Mouse (Mus musculus) G1E (cell line): ENCODE data around the gene Nrxn3. TPM values are rescaled to one million over a fixed set of nuclear protein-coding genes. Genes with fewer than 3 reads are reported as not detected.

Source experiments
- ATAC-seq: 2 replicates; pipeline ENCODE4 v1.8.0; 2016; ENCODE audit warnings: mild to moderate bottlenecking; ENCODE audit not compliant: insufficient number of reproducible peaks, poor library complexity, low FRiP score, severe bottlenecking; ENCODE audit errors: extremely low read depth
- DNase-seq: peaks from one replicate; pipeline ENCODE4 v3.0.0; 2012; ENCODE audit warnings: low spot score
- H3K27me3 ChIP-seq: 2 replicates; pipeline ENCODE4 v1.6.1; 2012; ENCODE audit warnings: mild to moderate bottlenecking, low read length, inconsistent platforms; ENCODE audit not compliant: insufficient read depth
- H3K36me3 ChIP-seq: replicated peaks from 2 replicates; pipeline ENCODE3; 2012; ENCODE audit warnings: mild to moderate bottlenecking, inconsistent platforms
- H3K4me1 ChIP-seq: 2 replicates; pipeline ENCODE4 v1.6.1; 2012; ENCODE audit warnings: low read depth, low read length, inconsistent platforms, mixed read lengths; ENCODE audit not compliant: insufficient read depth
- H3K4me3 ChIP-seq: 2 replicates; pipeline ENCODE4 v1.5.1; 2012; ENCODE audit warnings: low read depth, mild to moderate bottlenecking, inconsistent platforms, low read length, moderate library complexity, mixed read lengths
- H3K9me3 ChIP-seq: replicated peaks from 2 replicates; pipeline ENCODE4 v1.6.1; 2012; ENCODE audit warnings: inconsistent platforms
- CTCF ChIP-seq: IDR thresholded peaks from 2 replicates; pipeline ENCODE4 v1.5.1; 2012; ENCODE audit warnings: low read depth, low read length, inconsistent platforms, mixed read lengths
- GATA1 ChIP-seq: IDR thresholded peaks from 2 replicates; pipeline ENCODE4 v1.6.1; 2012; ENCODE audit warnings: borderline replicate concordance, low read length, inconsistent platforms, mixed read lengths
- GATA2 ChIP-seq: IDR thresholded peaks from 2 replicates; pipeline ENCODE4 v1.6.1; 2012; ENCODE audit warnings: low read depth, low read length, inconsistent platforms, borderline replicate concordance
- POLR2AphosphoS5 ChIP-seq: IDR thresholded peaks from 2 replicates; pipeline ENCODE4 v1.6.1; 2012; ENCODE audit warnings: low read depth, low read length, inconsistent platforms; ENCODE audit not compliant: insufficient replicate concordance
- TAL1 ChIP-seq: conservative IDR thresholded peaks from 2 replicates; pipeline ENCODE4 v1.6.1; 2012; ENCODE audit warnings: low read depth, low read length, inconsistent platforms, mixed read lengths
- polyA plus RNA-seq: library from polyadenylated mRNA; stranded (reverse); fragments of >175 nt; gene quantifications from 2 replicates; pipeline ENCODE4 v1.2.3, GENCODE M21; 2012
- total RNA-seq, 2 experiments: library from RNA; stranded (forward) in 1 of 2; stranded (reverse) in 1 of 2; fragments of 200-1000 nt in 1 of 2; fragments of >200 nt in 1 of 2; fragmentation: Nextera tagmentation in 1 of 2; gene quantifications; 2 replicates each; pipeline ENCODE4 v1.2.3; 2014 to 2017

Nrxn3 gene
- total and polyA plus RNA-seq, 3 experiments, result 0.22 TPM; not detected in 2

GRCm38 (mm10) chr12:89109779-89110335 is 387.2 kb downstream of the Nrxn3 start:
- TF ChIP-seq GATA2 (no peak), POLR2AphosphoS5 (no peak), GATA1 (no peak), CTCF (no peak), TAL1 (no peak)
- DNase-seq (no peak), ATAC-seq (no peak)
- no peaks in the 10 kb centered on the region for H3K9me3 ChIP-seq
- H3K4me1 ChIP-seq, result peaks cover 4% of the 10 kb centered on the region; the same call in 1 of the 2 replicates
- H3K36me3 ChIP-seq, result no peaks in the 10 kb centered on the region
- H3K4me3 ChIP-seq, result no peak overlapping the region
- peaks cover 7% of the 10 kb centered on the region; the same call in 1 of the 2 replicates for H3K27me3 ChIP-seq

- ATAC-seq, result no peak
Observed at GRCm38 (mm10) chr12:89128602-89129001, 405.9 kb downstream of the Nrxn3 start.

GRCm38 (mm10) chr12:89129139-89129907 is 406.6 kb downstream of the Nrxn3 start:
- DNase-seq (no peak), ATAC-seq (no peak)
- no peak for TF ChIP-seq GATA1
- no peak for TF ChIP-seq CTCF
- TF ChIP-seq POLR2AphosphoS5, result no peak; the same call in 1 of the 2 replicates
- TF ChIP-seq TAL1, result no peak
- no peak for TF ChIP-seq GATA2
- no peaks in the 10 kb centered on the region for H3K9me3 ChIP-seq
- H3K27me3 ChIP-seq, result peaks cover 4% of the 10 kb centered on the region; the same call in 1 of the 2 replicates
- H3K4me3 ChIP-seq, result no peak overlapping the region
- no peaks in the 10 kb centered on the region for H3K4me1 ChIP-seq
- H3K36me3 ChIP-seq, result no peaks in the 10 kb centered on the region

More at GRCm38 (mm10) chr12:89128602-89129001, 405.9 kb downstream of the Nrxn3 start:
- H3K4me1 ChIP-seq, result no peaks in the 10 kb centered on the region
- no peaks in the 10 kb centered on the region for H3K36me3 ChIP-seq
- H3K4me3 ChIP-seq, result no peak overlapping the region
- no peaks in the 10 kb centered on the region for H3K9me3 ChIP-seq
- TF ChIP-seq GATA1 (no peak), POLR2AphosphoS5 (no peak), CTCF (no peak), TAL1 (no peak), GATA2 (no peak)
- no peak for DNase-seq
- H3K27me3 ChIP-seq, result peaks cover 4% of the 10 kb centered on the region; the same call in 1 of the 2 replicates

GRCm38 (mm10) chr12:89134333-89134732 is 411.7 kb downstream of the Nrxn3 start:
- H3K27me3 ChIP-seq, result peaks cover 4% of the 10 kb centered on the region; the same call in 1 of the 2 replicates
- ATAC-seq (peak; percentile 65; the same call in 1 of the 2 replicates), DNase-seq (peak; percentile 23)
- TF ChIP-seq POLR2AphosphoS5, result no peak
- peak; percentile 66 for TF ChIP-seq CTCF
- no peak for TF ChIP-seq GATA1
- H3K9me3 ChIP-seq, result no peaks in the 10 kb centered on the region
- no peaks in the 10 kb centered on the region for H3K36me3 ChIP-seq
- no peak overlapping the region for H3K4me3 ChIP-seq
- no peaks in the 10 kb centered on the region for H3K4me1 ChIP-seq

GRCm38 (mm10) chr12:89134774-89135307 is 412.2 kb downstream of the Nrxn3 start:
- Histone ChIP-seq H3K27me3 (no peaks in the 10 kb centered on the region), H3K9me3 (no peaks in the 10 kb centered on the region), H3K4me1 (no peaks in the 10 kb centered on the region), H3K4me3 (no peak overlapping the region), H3K36me3 (no peaks in the 10 kb centered on the region)
- no peak for ATAC-seq
- TF ChIP-seq TAL1, result no peak
- TF ChIP-seq POLR2AphosphoS5, result no peak
- TF ChIP-seq GATA1, result no peak
- no peak for TF ChIP-seq GATA2
- no peak for TF ChIP-seq CTCF
- DNase-seq, result no peak

GRCm38 (mm10) chr12:89148974-89149411 is 426.3 kb downstream of the Nrxn3 start:
- ATAC-seq, result no peak
- no peak for DNase-seq

More at GRCm38 (mm10) chr12:89148974-89149411, 426.3 kb downstream of the Nrxn3 start:
- Histone ChIP-seq H3K9me3 (no peaks in the 10 kb centered on the region), H3K4me3 (no peak overlapping the region), H3K4me1 (no peaks in the 10 kb centered on the region), H3K27me3 (no peaks in the 10 kb centered on the region; the same call in 1 of the 2 replicates), H3K36me3 (no peaks in the 10 kb centered on the region)
- no peak for TF ChIP-seq POLR2AphosphoS5
- TF ChIP-seq TAL1, result no peak
- TF ChIP-seq GATA1, result no peak
- no peak for TF ChIP-seq GATA2
- TF ChIP-seq CTCF, result no peak
